Mouse (Mus musculus) ES-E14 (cell line): ENCODE data around the gene Fam117b. TPM values are rescaled to one million over a fixed set of nuclear protein-coding genes. Genes with fewer than 3 reads are reported as not detected.

Experiments
- DNase-seq: peaks from one replicate; pipeline ENCODE4 v3.0.0-alpha.2; 2013; ENCODE audit warnings: low read depth, low spot score
- H3K27ac ChIP-seq: 2 replicates; pipeline ENCODE4 v1.5.1; 2012; ENCODE audit warnings: low read depth, mild to moderate bottlenecking, low read length, moderate library complexity, mixed read lengths; ENCODE audit not compliant: poor library complexity, insufficient read depth, severe bottlenecking
- H3K36me3 ChIP-seq: 2 replicates; pipeline ENCODE4 v1.6.1; 2012; ENCODE audit warnings: mild to moderate bottlenecking, low read length, moderate library complexity, mixed read lengths; ENCODE audit not compliant: control insufficient read depth, poor library complexity, insufficient read depth, severe bottlenecking
- H3K4me1 ChIP-seq, 2 experiments: fragments of 150-350 bp in 1 of 2; sonication (generic) in 1 of 2; 2 replicates each; pipeline ENCODE4 v1.6.1; 2012; ENCODE audit warnings: low read length in 2 of 2, mild to moderate bottlenecking in 1 of 2, mixed read lengths in 1 of 2; ENCODE audit not compliant: control insufficient read depth in 2 of 2, insufficient read depth in 2 of 2, poor library complexity in 1 of 2
- H3K4me3 ChIP-seq, 2 experiments: fragments of 150-350 bp in 1 of 2; sonication (generic) in 1 of 2; 2 replicates each; pipeline ENCODE4 v1.5.1; 2012; ENCODE audit warnings: low read length in 2 of 2, low read depth in 1 of 2, mild to moderate bottlenecking in 1 of 2, mixed read lengths in 1 of 2; ENCODE audit not compliant: insufficient read depth in 1 of 2, poor library complexity in 1 of 2, severe bottlenecking in 1 of 2
- H3K9ac ChIP-seq: 2 replicates; pipeline ENCODE4 v1.6.1; 2012; ENCODE audit warnings: low read depth, mild to moderate bottlenecking, low read length, mixed read lengths; ENCODE audit not compliant: poor library complexity, insufficient read depth, severe bottlenecking
- H3K9me3 ChIP-seq: fragments of 150-350 bp; sonication (generic); 2 replicates; pipeline ENCODE4 v1.6.1; 2012; ENCODE audit warnings: low read depth, mild to moderate bottlenecking, low read length; ENCODE audit not compliant: control insufficient read depth, insufficient read depth
- CHD2 ChIP-seq: IDR thresholded peaks from 2 replicates; pipeline ENCODE4 v1.6.1; 2014; ENCODE audit warnings: mild to moderate bottlenecking, low read depth, low read length, inconsistent platforms
- HCFC1 ChIP-seq: IDR thresholded peaks from 2 replicates; pipeline ENCODE4 v1.6.1; 2012; ENCODE audit warnings: low read length, inconsistent platforms, borderline replicate concordance; ENCODE audit not compliant: insufficient read depth
- MAFK ChIP-seq: IDR thresholded peaks from 2 replicates; pipeline ENCODE4 v1.6.1; 2014; ENCODE audit warnings: mild to moderate bottlenecking, low read depth, low read length, inconsistent platforms; ENCODE audit not compliant: insufficient read depth
- ZC3H11A ChIP-seq: IDR thresholded peaks from 2 replicates; pipeline ENCODE4 v1.6.1; 2012; ENCODE audit warnings: low read depth, mild to moderate bottlenecking, inconsistent platforms, low read length, borderline replicate concordance
- ZNF384 ChIP-seq: IDR thresholded peaks from 2 replicates; pipeline ENCODE4 v1.6.1; 2012; ENCODE audit warnings: low read depth, low read length, inconsistent platforms
- in situ Hi-C, 2 experiments: fragments of 600-800 bp; cut with MboI; formaldehyde crosslinking; loops; one replicate each; pipeline ENCODE4 v1.15.1; 2025; ENCODE audit warnings: low sequenced_read_pairs in 2 of 2, inconsistent platforms in 1 of 2; ENCODE audit not compliant: unreplicated experiment in 2 of 2
- total RNA-seq: library from RNA; depleted of rRNA; stranded (reverse); fragments of 300-350 nt; gene quantifications from 2 replicates; pipeline ENCODE4 v1.2.3, GENCODE M21; 2012

The Fam117b gene
- total RNA-seq, 1 experiment: 9.9 TPM

- Histone ChIP-seq H3K36me3 (no peaks in the 10 kb centered on the region), H3K9ac (no peak overlapping the region), H3K4me3 (no peak overlapping the region), H3K4me1 (peaks cover 4 to 5% of the 10 kb centered on the region in 2 experiments), H3K27ac (no peak overlapping the region; the same call in 1 of the 2 replicates), H3K9me3 (no peaks in the 10 kb centered on the region)
- in situ Hi-C loops: no loop called here
- no peak for DNase-seq
- TF ChIP-seq HCFC1 (no peak), ZC3H11A (no peak), MAFK (peak; percentile 98)
These were observed 29.4 kb downstream of the Fam117b start for GRCm38 (mm10) chr1:59942057-59942790.

DNA sequence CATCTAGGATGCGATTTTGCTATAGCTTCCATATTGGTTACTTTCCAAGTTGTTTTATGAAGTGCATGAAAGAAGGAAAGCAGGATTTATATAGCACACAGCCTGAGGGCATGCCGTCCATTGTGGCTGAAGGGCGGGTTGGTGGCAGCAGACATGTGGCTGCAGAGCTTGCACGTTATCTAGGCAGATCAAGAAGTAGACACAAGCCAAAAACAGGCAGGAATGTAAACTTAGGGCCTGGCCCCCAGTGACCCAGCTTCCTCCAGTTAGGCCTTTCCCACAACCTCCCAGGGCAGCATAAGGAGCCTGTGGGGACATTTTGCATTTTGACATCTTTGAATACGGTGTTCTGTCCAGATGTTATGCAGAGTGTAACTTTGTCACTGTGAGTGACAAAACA lies 31.0 kb downstream of the Fam117b start:
- H3K9ac ChIP-seq: no peak overlapping the region
- H3K9me3 ChIP-seq: no peaks in the 10 kb centered on the region
- H3K4me3 ChIP-seq: no peak overlapping the region
- no peak for TF ChIP-seq MAFK
- no peak for TF ChIP-seq HCFC1
- TF ChIP-seq CHD2: no peak
- no peak for TF ChIP-seq ZC3H11A
- TF ChIP-seq ZNF384: no peak
- DNase-seq: no peak
- peaks cover 4 to 5% of the 10 kb centered on the region in 2 experiments for H3K4me1 ChIP-seq
- no peaks in the 10 kb centered on the region for H3K36me3 ChIP-seq
- no peak overlapping the region for H3K27ac ChIP-seq
- in situ Hi-C loops: no loop called here

DNA sequence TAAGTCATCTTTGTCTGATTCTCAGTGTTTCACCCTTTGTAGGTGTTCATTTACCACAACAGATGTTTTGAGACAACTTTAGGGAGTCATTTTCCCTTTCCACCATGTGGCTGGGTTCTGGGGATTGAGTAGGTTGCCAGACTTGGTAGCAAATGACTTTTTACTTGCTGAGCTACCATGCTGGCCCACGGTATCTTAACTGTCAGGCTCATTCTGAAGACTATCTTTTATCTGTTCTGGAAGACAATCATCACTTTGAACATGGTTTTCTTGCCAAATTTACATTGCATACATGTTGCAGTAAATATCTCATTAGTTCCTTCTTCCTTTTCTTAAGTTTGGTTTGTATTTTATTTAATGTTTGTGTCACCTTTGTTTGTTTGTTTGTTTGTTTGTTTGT lies 33.2 kb downstream of the Fam117b start:
- H3K27ac ChIP-seq: no peak overlapping the region
- no peaks in the 10 kb centered on the region for H3K9me3 ChIP-seq
- DNase-seq: no peak
- peaks cover 4 to 5% of the 10 kb centered on the region in 2 experiments; a peak in 3 of 4 replicates for H3K4me1 ChIP-seq
- no peak overlapping the region for H3K9ac ChIP-seq
- H3K36me3 ChIP-seq: no peaks in the 10 kb centered on the region
- in situ Hi-C loops: no loop called here
- TF ChIP-seq ZNF384: no peak
- no peak for TF ChIP-seq MAFK
- TF ChIP-seq CHD2: no peak
- no peak for TF ChIP-seq HCFC1
- no peak overlapping the region for H3K4me3 ChIP-seq

DNA sequence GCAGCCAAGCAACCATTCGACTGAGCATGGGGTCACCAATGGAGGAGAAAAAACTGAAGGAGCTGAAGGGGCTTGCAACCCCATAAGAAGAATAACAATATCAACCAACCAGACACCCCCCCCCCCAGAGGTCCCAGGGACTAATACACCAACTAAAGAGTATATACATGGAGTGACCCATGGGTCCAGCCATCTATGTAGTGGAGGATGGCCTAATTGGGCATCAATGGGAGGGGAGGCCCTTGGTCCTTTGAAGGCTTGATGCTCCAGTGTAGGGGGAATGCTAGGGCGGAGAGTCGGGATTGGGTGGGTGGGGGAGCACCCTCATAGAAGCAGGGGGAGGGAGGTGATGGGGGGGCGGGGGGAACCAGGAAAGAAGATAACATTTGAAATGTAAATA lies 34.7 kb downstream of the Fam117b start:
- in situ Hi-C loops: no loop called here
- Histone ChIP-seq H3K4me3 (no peak overlapping the region), H3K27ac (no peak overlapping the region), H3K9ac (no peak overlapping the region), H3K4me1 (peaks cover under 1 to 3% of the 10 kb centered on the region in 2 experiments; a peak in 1 of 4 replicates), H3K9me3 (no peaks in the 10 kb centered on the region), H3K36me3 (no peaks in the 10 kb centered on the region)
- no peak for DNase-seq
- TF ChIP-seq MAFK: no peak
- TF ChIP-seq HCFC1: no peak
- no peak for TF ChIP-seq ZNF384
- TF ChIP-seq ZC3H11A: no peak
- no peak for TF ChIP-seq CHD2

DNA sequence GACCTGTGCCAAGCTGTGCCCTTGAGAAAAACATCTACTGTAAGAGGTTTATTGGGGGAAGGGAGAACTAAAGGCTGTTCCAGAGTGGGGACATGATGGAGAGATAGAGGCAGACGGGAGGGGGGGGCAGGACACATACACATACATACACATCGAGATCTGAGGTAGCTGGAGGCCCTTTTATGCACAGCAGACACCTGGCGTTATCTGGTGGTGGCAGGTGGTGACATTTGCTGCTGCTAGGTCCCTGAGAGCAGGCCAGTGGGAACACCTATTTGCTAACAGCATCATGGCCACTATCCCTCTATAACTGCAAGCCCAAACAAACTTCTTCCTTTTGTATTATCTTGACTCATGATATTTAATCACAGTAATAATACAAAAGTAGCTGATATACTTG lies 44.4 kb downstream of the Fam117b start:
- DNase-seq: no peak
- no peak for TF ChIP-seq ZNF384
- TF ChIP-seq MAFK: no peak
- no peak for TF ChIP-seq HCFC1
- TF ChIP-seq ZC3H11A: no peak
- TF ChIP-seq CHD2: no peak
- Histone ChIP-seq H3K4me1 (no peaks in the 10 kb centered on the region), H3K27ac (no peak overlapping the region), H3K9ac (no peak overlapping the region), H3K36me3 (no peaks in the 10 kb centered on the region; the same call in 1 of the 2 replicates), H3K4me3 (no peak overlapping the region), H3K9me3 (no peaks in the 10 kb centered on the region)
- in situ Hi-C loops: no loop called here
